Mouse (Mus musculus) heart, postnatal 0 days (tissue): ENCODE data around the gene Nub1.

Experiments used
- CTCF ChIP-seq: IDR thresholded peaks from 2 replicates; pipeline ENCODE4 v1.5.1; 2016; ENCODE audit warnings: antibody characterized with exemption, control low read depth, low read depth
- EP300 ChIP-seq: IDR thresholded peaks from 2 replicates; pipeline ENCODE4 v1.6.1; 2016; ENCODE audit warnings: antibody characterized with exemption, low read depth

DNA sequence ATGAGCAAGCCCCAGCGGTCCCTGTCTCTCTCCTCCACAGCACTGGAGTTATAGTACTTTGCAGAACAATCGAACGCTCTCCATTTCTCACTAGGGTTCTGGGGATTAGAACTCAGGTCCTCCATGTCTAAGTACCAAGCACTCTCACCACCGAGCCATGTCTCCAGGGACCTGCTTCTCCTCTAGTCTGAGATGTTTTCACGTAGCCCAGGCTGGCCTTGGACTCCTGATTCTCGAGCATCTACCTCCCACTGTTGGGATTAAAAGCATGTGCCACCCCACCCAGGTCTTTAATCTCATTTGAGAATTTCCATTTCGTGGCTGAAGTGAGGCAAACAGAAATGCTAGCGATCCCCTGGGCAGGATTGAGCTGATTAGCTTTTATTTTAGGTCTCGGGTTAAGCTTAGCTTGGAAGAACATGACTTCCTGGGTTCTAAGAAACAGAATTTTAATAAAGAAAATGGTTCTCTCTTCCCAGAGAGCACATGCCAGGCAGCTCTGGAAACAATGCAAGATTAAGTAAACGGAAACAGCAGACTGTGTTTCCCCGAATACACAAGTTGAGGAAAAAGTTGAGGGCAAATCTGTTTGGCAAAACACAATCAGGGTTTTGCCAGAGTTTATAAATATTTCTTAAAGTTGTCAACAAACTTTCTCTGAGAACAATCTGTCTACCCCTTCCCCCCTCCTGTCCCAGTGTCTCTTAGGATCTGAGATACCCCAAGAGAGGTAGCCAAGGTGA, 38.4 kb downstream of the Nub1 start:
- TF ChIP-seq EP300 (no peak), CTCF (no peak)
